Mouse (Mus musculus) heart, adult 2 months (tissue): ENCODE results near the gene Trappc6b. TPM values are rescaled to one million over a fixed set of nuclear protein-coding genes. Genes with fewer than 3 reads are reported as not detected.
"Not testable (repeated sequence)": the region's sequence is repeated elsewhere in the genome, so short reads cannot be mapped to it uniquely, and the experiment has no call there.

ENCODE experiments used
- DNase-seq, 2 experiments: peaks; one replicate each; pipeline ENCODE4 v3.0.0; 2021
- H3K27ac ChIP-seq: fragments of 200-600 bp; 2 replicates; pipeline ENCODE4 v1.8.1; 2022
- H3K27me3 ChIP-seq: fragments of 200-500 bp; 2 replicates; pipeline ENCODE4 v1.6.1; 2012; ENCODE audit warnings: mild to moderate bottlenecking, low read length, inconsistent platforms, mixed read lengths; ENCODE audit not compliant: control insufficient read depth, insufficient read depth
- H3K36me3 ChIP-seq: fragments of 200-500 bp; 2 replicates; pipeline ENCODE4 v1.6.1; 2012; ENCODE audit warnings: low read length, inconsistent platforms; ENCODE audit not compliant: control insufficient read depth, insufficient read depth
- H3K4me1 ChIP-seq: fragments of 200-500 bp; 2 replicates; pipeline ENCODE4 v1.6.1; 2011; ENCODE audit warnings: low read length; ENCODE audit not compliant: control insufficient read depth, insufficient read depth
- H3K4me3 ChIP-seq: fragments of 200-600 bp; 2 replicates; pipeline ENCODE4 v1.8.1; 2022
- H3K79me2 ChIP-seq: fragments of 200-500 bp; replicated peaks from 2 replicates; pipeline ENCODE4 v1.6.1; 2012; ENCODE audit warnings: mild to moderate bottlenecking, inconsistent platforms, low read length, moderate library complexity, mixed read lengths; ENCODE audit not compliant: control insufficient read depth, insufficient read depth
- H3K9ac ChIP-seq: fragments of 200-500 bp; 2 replicates; pipeline ENCODE4 v1.6.1; 2012; ENCODE audit warnings: low read depth, mild to moderate bottlenecking, control low read depth, inconsistent platforms, low read length, mixed read lengths
- CTCF ChIP-seq: fragments of 200-600 bp; IDR thresholded peaks from 2 replicates; pipeline ENCODE4 v1.8.1; 2022; ENCODE audit warnings: antibody characterized with exemption, mild to moderate bottlenecking, moderate library complexity
- EP300 ChIP-seq: fragments of 200-500 bp; IDR thresholded peaks from 2 replicates; pipeline ENCODE4 v1.6.1; 2011; ENCODE audit warnings: low read depth, low read length, control low read depth; ENCODE audit not compliant: insufficient read depth
- POLR2A ChIP-seq: fragments of 200-500 bp; IDR thresholded peaks from 2 replicates; pipeline ENCODE4 v1.6.1; 2011; ENCODE audit warnings: mild to moderate bottlenecking, low read depth, low read length, control low read depth; ENCODE audit not compliant: insufficient read depth
- WGBS: fragments of 180-500 bp; shearing (Covaris S2); methylation state at CpG from one replicate; pipeline ENCODE4 v1.1.7; 2018; 5-methylcytosine and 5-hydroxymethylcytosine counted together
- intact Hi-C: fragments of 180-260 bp; cut with DNase I; formaldehyde crosslinking; loops from one replicate; pipeline ENCODE4 v1.15.1; 2025
- polyA plus RNA-seq: library from polyadenylated mRNA; depleted of rRNA; stranded (reverse); fragments of >200 nt; gene quantifications from 2 replicates; pipeline ENCODE4 v1.2.3, GENCODE M21; 2012
- total RNA-seq, 2 experiments: library from RNA; stranded (reverse); gene quantifications; 2 replicates each; pipeline ENCODE4 v1.2.3; 2021

The Trappc6b gene
- total and polyA plus RNA-seq, 3 experiments: 46.8 to 86.0 (median 70.8) TPM

GRCm38 (mm10) chr12:59060322-59060721 lies 950 bp downstream of the Trappc6b start:
- DNase-seq: no peak
- no peak for TF ChIP-seq CTCF
- no peak for TF ChIP-seq POLR2A
- TF ChIP-seq EP300: no peak
- Histone ChIP-seq H3K27ac (peak overlapping the region; percentile 93), H3K79me2 (peaks cover 9% of the 10 kb centered on the region), H3K36me3 (peaks cover 5% of the 10 kb centered on the region), H3K4me1 (peaks cover 7% of the 10 kb centered on the region; the same call in 1 of the 2 replicates), H3K9ac (peak overlapping the region; percentile 95), H3K27me3 (no peaks in the 10 kb centered on the region), H3K4me3 (peak overlapping the region; percentile 88)
- 26% methylated on average over 4 of the region's 4 CpGs for WGBS
- intact Hi-C loops: loop anchor here (2.0 kb wide), 1 partner anchor 48 kb away; the partner anchor contains the start of genes Gemin2 and Sec23a

- peaks cover 13% of the 10 kb centered on the region for H3K79me2 ChIP-seq
- not testable (repeated sequence) for DNase-seq
- intact Hi-C loops: loop anchor here (5.0 kb wide), 1 partner anchor 159 kb away; the partner anchor contains the start of gene Fbxo33
Observed at GRCm38 (mm10) chr12:59058242-59058641, 3.0 kb downstream of the Trappc6b start.

GRCm38 (mm10) chr12:59056222-59056621 lies 5.0 kb downstream of the Trappc6b start:
- TF ChIP-seq CTCF: no peak
- TF ChIP-seq POLR2A: no peak
- no peak for TF ChIP-seq EP300
- Histone ChIP-seq H3K27me3 (no peaks in the 10 kb centered on the region), H3K79me2 (peaks cover 17% of the 10 kb centered on the region), H3K9ac (no peak overlapping the region), H3K4me1 (peaks cover 7% of the 10 kb centered on the region; the same call in 1 of the 2 replicates), H3K27ac (no peak overlapping the region), H3K4me3 (no peak overlapping the region), H3K36me3 (peaks cover 8% of the 10 kb centered on the region)
- 98% methylated on average over 11 of the region's 11 CpGs for WGBS
- DNase-seq: no peak
- intact Hi-C loops: loop anchor here (5.0 kb wide), 1 partner anchor 161 kb away; the partner anchor contains the start of gene Fbxo33

More at GRCm38 (mm10) chr12:59058242-59058641, 3.0 kb downstream of the Trappc6b start:
- not testable (repeated sequence) for H3K36me3 ChIP-seq, H3K27ac ChIP-seq, H3K4me3 ChIP-seq, H3K9ac ChIP-seq, H3K27me3 ChIP-seq, H3K4me1 ChIP-seq
- WGBS: 76% methylated on average over 5 of the region's 5 CpGs

- Histone ChIP-seq H3K4me1 (peaks cover 7% of the 10 kb centered on the region; the same call in 1 of the 2 replicates), H3K27me3 (no peaks in the 10 kb centered on the region), H3K27ac (no peak overlapping the region), H3K9ac (no peak overlapping the region), H3K79me2 (peaks cover 15% of the 10 kb centered on the region), H3K4me3 (no peak overlapping the region), H3K36me3 (peaks cover 8% of the 10 kb centered on the region)
- intact Hi-C loops: loop anchor here (5.0 kb wide), 1 partner anchor 162 kb away; the partner anchor contains the start of gene Fbxo33
- 62% methylated on average over 4 of the region's 4 CpGs for WGBS
- no peak for DNase-seq
- TF ChIP-seq EP300 (no peak), POLR2A (no peak), CTCF (no peak)
Observed at GRCm38 (mm10) chr12:59055196-59055850, 5.9 kb downstream of the Trappc6b start.

GRCm38 (mm10) chr12:59053976-59054375 lies 7.3 kb downstream of the Trappc6b start:
- no peak for TF ChIP-seq EP300
- no peak for TF ChIP-seq CTCF
- no peak for TF ChIP-seq POLR2A
- H3K79me2 ChIP-seq: peaks cover 15% of the 10 kb centered on the region
- H3K27me3 ChIP-seq: no peaks in the 10 kb centered on the region
- H3K27ac ChIP-seq: no peak overlapping the region
- intact Hi-C loops: no loop called here
- H3K36me3 ChIP-seq: peaks cover 10% of the 10 kb centered on the region
- no peak overlapping the region for H3K9ac ChIP-seq
- peaks cover 2% of the 10 kb centered on the region; the same call in 1 of the 2 replicates for H3K4me1 ChIP-seq
- DNase-seq: no peak
- H3K4me3 ChIP-seq: no peak overlapping the region

GRCm38 (mm10) chr12:59053166-59053565 lies 8.1 kb downstream of the Trappc6b start:
- H3K79me2 ChIP-seq: peaks cover 12% of the 10 kb centered on the region
- H3K36me3 ChIP-seq: peaks cover 6% of the 10 kb centered on the region
- no peak for TF ChIP-seq POLR2A
- no peak for TF ChIP-seq EP300
- H3K27ac ChIP-seq: no peak overlapping the region
- intact Hi-C loops: no loop called here
- H3K27me3 ChIP-seq: no peaks in the 10 kb centered on the region
- H3K4me3 ChIP-seq: no peak overlapping the region
- no peak overlapping the region for H3K9ac ChIP-seq
- H3K4me1 ChIP-seq: no peaks in the 10 kb centered on the region; the same call in 1 of the 2 replicates
- no peak for DNase-seq
- WGBS: 75% methylated on average over 5 of the region's 5 CpGs
